Mouse (Mus musculus): ENCODE results near the gene Ipo9. TPM values are rescaled to one million over a fixed set of nuclear protein-coding genes. Genes with fewer than 3 reads are reported as not detected.

Gene Ipo9
- polyA plus RNA-seq, 1 experiment from 2014 or later, result 112 TPM

DNA sequence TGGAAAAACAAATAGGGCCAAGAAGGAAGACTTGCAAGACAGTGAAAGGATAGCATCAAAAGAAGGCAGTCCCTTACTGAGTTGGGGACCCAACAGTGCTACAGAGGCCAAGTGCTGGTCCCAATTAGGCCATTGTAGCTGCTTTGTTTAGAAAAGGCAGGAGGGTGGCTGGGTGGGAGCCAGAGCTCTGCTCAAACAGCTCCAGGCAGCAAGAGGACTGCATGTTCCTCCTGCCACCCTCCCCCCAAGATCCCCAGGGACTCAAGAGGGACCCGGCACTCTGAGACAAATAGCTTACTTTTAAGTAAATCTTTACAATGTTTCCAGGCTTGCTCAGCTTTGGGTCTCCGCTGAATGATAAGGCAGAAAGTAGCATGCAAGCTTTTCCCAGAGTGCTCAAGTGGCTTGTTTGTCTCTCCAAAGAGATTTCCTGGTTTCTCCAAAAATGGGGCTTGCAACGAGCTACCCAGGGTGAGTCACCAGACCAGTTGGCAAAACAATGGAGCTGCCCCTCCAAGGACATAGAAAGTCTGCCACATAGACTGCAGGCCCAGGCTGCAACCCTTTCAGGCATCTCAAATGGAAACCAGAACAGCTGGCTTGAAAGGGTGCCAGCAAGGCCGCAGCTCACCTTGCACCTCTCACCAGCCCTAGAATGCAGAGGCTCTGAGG, 82.7 kb downstream of the Ipo9 start:
- Histone ChIP-seq H3K27ac (ENCODE audit: low read length) (no peak overlapping the region), H3K9ac (ENCODE audit: low read depth, low read length) (no peak overlapping the region), H3K27me3 (ENCODE audit: control insufficient read depth, insufficient read depth, low read depth, low read length) (no peaks in the 10 kb centered on the region), H3K9me3 (replicated peaks; ENCODE audit: control insufficient read depth, low read length, poor library complexity, severe bottlenecking) (no peaks in the 10 kb centered on the region), H3K36me3 (ENCODE audit: control insufficient read depth, insufficient read depth, low read length) (no peaks in the 10 kb centered on the region), H3K4me3 (ENCODE audit: low read depth, low read length) (no peak overlapping the region), H3K4me1 (ENCODE audit: control insufficient read depth, insufficient read depth, low read length) (no peaks in the 10 kb centered on the region), H3K4me2 (ENCODE audit: low read length) (no peak overlapping the region)
- 63% methylated on average over 4 of the region's 4 CpGs for WGBS
- ATAC-seq, result no peak

DNA sequence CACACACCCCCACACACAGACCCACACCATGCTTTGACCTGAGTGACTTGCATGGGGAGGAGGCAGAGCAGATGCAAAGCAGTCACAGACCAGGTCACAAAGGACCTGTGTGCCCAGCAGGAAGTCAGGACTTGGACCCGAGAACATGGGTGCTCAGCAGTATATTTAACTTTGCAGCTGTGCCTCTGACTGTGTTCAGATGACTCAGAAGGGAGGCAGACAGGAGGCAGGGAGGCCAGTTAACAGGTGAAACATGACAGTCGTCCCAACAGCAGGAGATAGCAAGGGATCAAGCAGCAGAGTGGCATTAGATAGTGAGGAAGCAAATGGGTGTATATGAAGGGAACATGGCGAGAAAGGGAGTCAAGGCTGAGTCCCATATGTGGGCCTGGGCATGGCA, 83.4 kb downstream of the Ipo9 start:
- no peak overlapping the region for H3K9ac ChIP-seq (ENCODE audit: low read depth, low read length)
- no peak overlapping the region for H3K4me2 ChIP-seq (ENCODE audit: low read length)
- no peaks in the 10 kb centered on the region for H3K36me3 ChIP-seq (ENCODE audit: control insufficient read depth, insufficient read depth, low read length)
- H3K4me1 ChIP-seq (ENCODE audit: control insufficient read depth, insufficient read depth, low read length), result no peaks in the 10 kb centered on the region
- no peak overlapping the region for H3K27ac ChIP-seq (ENCODE audit: low read length)
- no peaks in the 10 kb centered on the region for H3K9me3 ChIP-seq (replicated peaks; ENCODE audit: control insufficient read depth, low read length, poor library complexity, severe bottlenecking)
- WGBS, result 68% methylated on average over 3 of the region's 3 CpGs
- no peak overlapping the region for H3K4me3 ChIP-seq (ENCODE audit: low read depth, low read length)
- H3K27me3 ChIP-seq (ENCODE audit: control insufficient read depth, insufficient read depth, low read depth, low read length), result no peaks in the 10 kb centered on the region
- no peak for ATAC-seq

DNA sequence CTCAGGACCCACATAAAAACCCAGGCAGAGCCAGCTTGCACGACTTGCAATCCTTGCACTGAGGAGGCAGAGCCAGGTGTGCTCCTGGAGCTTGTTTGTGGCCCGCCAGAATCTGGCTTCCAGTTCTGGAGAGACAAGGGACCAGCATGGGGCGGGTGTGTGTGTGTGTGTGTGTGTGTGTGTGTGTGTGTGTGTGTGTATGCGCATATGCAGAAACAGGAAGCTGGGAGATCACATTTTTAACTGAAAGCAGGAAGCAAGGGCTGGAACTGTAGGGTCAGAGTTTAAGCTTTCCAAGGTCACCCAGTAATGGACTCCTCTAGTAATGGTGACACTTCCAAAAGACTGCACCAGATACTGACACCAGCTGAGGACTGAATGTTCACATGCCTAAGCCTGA, 86.3 kb downstream of the Ipo9 start:
- no peaks in the 10 kb centered on the region for H3K4me1 ChIP-seq (ENCODE audit: control insufficient read depth, insufficient read depth, low read length)
- no peak overlapping the region for H3K4me2 ChIP-seq (ENCODE audit: low read length)
- H3K27me3 ChIP-seq (ENCODE audit: control insufficient read depth, insufficient read depth, low read depth, low read length), result no peaks in the 10 kb centered on the region
- ATAC-seq, result no peak
- H3K9me3 ChIP-seq (replicated peaks; ENCODE audit: control insufficient read depth, low read length, poor library complexity, severe bottlenecking), result no peaks in the 10 kb centered on the region
- H3K9ac ChIP-seq (ENCODE audit: low read depth, low read length), result no peak overlapping the region
- no peak overlapping the region for H3K27ac ChIP-seq (ENCODE audit: low read length)
- 59% methylated on average over 4 of the region's 4 CpGs for WGBS
- no peaks in the 10 kb centered on the region for H3K36me3 ChIP-seq (ENCODE audit: control insufficient read depth, insufficient read depth, low read length)
- H3K4me3 ChIP-seq (ENCODE audit: low read depth, low read length), result no peak overlapping the region

DNA sequence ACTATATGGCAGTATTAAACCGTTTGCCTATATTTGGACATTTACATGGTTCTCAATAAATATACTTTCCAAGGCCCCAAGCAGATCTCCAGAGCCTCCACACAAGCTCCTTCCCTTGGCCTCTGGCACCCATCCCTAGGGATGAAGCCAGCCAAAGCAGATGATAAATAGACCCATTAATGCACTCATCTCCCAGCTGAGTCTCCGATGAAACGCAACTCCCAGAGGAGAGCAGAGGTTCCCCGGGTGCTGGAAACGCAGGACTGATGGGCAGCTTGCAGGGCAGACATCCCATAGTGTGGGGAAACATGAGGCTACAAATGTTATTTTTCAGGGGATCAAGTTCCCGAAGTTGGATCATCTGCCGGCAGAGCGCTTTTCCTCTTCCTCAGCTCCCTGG, 88.4 kb downstream of the Ipo9 start:
- Histone ChIP-seq H3K27me3 (ENCODE audit: control insufficient read depth, insufficient read depth, low read depth, low read length) (no peaks in the 10 kb centered on the region), H3K4me1 (ENCODE audit: control insufficient read depth, insufficient read depth, low read length) (no peaks in the 10 kb centered on the region), H3K36me3 (ENCODE audit: control insufficient read depth, insufficient read depth, low read length) (no peaks in the 10 kb centered on the region), H3K4me2 (ENCODE audit: low read length) (no peak overlapping the region), H3K4me3 (ENCODE audit: low read depth, low read length) (no peak overlapping the region), H3K9ac (ENCODE audit: low read depth, low read length) (no peak overlapping the region), H3K27ac (ENCODE audit: low read length) (no peak overlapping the region), H3K9me3 (replicated peaks; ENCODE audit: control insufficient read depth, low read length, poor library complexity, severe bottlenecking) (no peaks in the 10 kb centered on the region)
- 80% methylated on average over 8 of the region's 8 CpGs for WGBS
- no peak for ATAC-seq

Small RNAs within 50 kb of the gene (microRNA-seq; reads per million reads assigned to microRNA genes)
- 3.1 reads per million, percentile 14 among the genes with 10 or more reads in this experiment for gene Mir1231

Other genes starting within 250 kb of the Ipo9 start
- gene Elf3, start 171.9 kb downstream of the Ipo9 start, polyA plus RNA-seq (2015; fragmentation: Nextera tagmentation; extraction: Ambion mirVana), result 0.35 TPM in 1 of 2 replicates, not detected in the other
- gene Rnpep, start 146.4 kb downstream of the Ipo9 start, polyA plus RNA-seq (2015; fragmentation: Nextera tagmentation; extraction: Ambion mirVana), result 102 and 107 TPM in 2 replicates
- 149 and 155 TPM in 2 replicates for gene Timm17a, start 116.7 kb downstream of the Ipo9 start, polyA plus RNA-seq (2015; fragmentation: Nextera tagmentation; extraction: Ambion mirVana)
- gene Lmod1, start 105.7 kb downstream of the Ipo9 start, polyA plus RNA-seq (2015; fragmentation: Nextera tagmentation; extraction: Ambion mirVana), result 0.40 and 0.41 TPM in 2 replicates
- gene Shisa4, start 55.3 kb downstream of the Ipo9 start, polyA plus RNA-seq (2015; fragmentation: Nextera tagmentation; extraction: Ambion mirVana), result 109 and 119 TPM in 2 replicates
- 53.9 and 57.1 TPM in 2 replicates for gene Nav1, start 176.8 kb upstream of the Ipo9 start, polyA plus RNA-seq (2015; fragmentation: Nextera tagmentation; extraction: Ambion mirVana)